Mouse (Mus musculus) small intestine, adult 10 weeks (tissue): ENCODE results near the gene Zfp488. TPM values are rescaled to one million over a fixed set of nuclear protein-coding genes. Genes with fewer than 3 reads are reported as not detected.

ENCODE experiments used
- polyA plus RNA-seq: library from polyadenylated mRNA; stranded (reverse); fragments of 350-450 nt; fragmentation: Illumina TruSeq; extraction: RNeasy Lipid Tissue Mini Kit (QIAGEN cat#74804); gene quantifications from one replicate; pipeline ENCODE4 v1.2.3, GENCODE M21; 2014; ENCODE audit warnings: low replicate concordance

The Zfp488 gene
- polyA plus RNA-seq, result not detected

GRCm38 (mm10) chr14:33978604-33979059, at the start of gene Zfp488:
Zfp488 (minus strand) TSS chr14:33978764.

DNA sequence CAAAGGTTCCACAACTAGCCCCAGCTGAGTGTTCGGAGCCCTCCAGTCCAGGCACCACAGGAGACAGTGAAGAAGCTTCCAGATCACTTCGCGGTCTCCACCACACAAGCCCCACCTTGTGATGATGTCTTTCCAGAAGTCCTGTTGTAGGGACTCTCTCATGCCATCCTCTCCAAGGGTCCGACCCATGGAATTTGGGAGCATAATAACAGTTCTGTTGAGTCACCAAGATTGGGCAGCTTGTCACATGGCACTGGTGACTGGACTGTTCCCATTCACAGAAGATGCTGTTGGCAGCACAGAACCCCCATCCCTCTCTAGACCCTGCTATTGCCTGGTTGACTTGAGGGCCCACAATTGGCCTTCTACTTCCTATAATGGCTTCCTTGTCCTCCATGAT, 37.8 kb upstream of the Zfp488 start, which contains the start of gene Gm5460:
Gene Gm5460, plus strand, starts transcription at position 378 of the 400 bp plus-strand sequence.

GRCm38 (mm10) chr14:34015063-34015462, 36.5 kb upstream of the Zfp488 start, which contains the start of gene Gm30083:
Gm30083 (minus strand) TSS chr14:34015182.

GRCm38 (mm10) chr14:33953761-33954160, 24.8 kb downstream of the Zfp488 start, which contains the start of gene Rbp3:
Rbp3 (plus strand) TSS chr14:33954003.

DNA sequence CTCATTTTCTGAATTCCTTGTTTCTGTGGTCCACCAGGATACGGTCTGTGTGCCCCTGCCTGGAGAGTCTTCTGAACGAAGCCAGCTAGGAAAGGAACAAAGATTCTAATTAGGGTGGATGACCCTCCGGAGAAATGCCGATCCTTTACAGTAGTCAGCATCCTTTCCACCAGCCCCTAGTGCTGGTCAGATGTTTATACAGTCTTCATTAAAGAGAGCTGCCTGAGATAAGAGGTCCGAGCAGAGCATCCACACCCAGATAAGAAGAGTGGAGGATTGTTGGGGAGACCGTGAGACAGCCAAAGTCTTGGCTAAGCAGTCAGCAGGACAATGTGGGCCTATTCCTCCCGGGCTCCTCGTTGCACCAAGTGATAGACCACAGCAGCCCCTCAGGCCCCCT, 37.8 kb downstream of the Zfp488 start, which contains the start of gene Gdf2:
Gene Gdf2, plus strand, starts transcription at position 301 of the 400 bp plus-strand sequence.

DNA sequence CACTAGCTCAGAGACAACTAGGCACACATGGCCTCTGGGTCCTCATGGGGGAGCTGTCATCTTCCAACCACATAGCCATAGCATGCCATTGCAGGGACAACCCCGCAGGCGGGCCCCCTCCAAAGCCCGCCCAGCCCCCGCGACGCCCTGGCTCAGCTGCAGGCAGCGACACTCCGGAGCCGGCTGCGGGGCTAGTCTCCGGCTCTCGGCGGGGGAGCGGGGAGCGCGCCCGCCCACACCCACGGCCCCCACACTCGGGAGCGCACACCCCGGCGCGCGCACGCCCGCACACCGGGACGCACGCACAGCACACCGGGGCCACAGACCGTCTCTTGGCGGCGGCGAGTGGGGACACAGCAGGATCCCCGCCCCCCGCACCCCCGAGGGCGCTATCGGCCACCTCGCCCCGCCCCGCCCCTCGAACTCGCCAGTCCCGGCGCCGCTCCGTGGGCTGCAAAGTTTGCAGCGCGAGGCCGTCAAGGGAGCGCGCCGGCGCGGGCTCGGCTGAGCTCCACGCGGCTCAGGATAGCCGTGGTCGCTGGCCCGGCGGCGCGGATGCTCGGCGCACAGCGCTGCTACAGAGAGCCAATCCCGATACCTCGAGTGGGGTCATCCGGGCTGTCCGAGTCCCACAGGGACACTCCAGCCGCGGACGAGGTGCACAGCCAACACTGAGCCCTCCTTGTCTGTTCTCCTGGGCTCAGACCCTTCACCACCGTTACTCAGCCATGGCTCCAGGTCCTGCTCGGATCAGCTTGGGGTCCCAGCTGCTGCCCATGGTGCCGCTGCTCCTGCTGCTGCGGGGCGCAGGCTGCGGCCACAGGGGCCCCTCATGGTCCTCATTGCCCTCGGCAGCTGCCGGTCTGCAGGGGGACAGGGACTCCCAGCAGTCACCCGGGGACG, 55.1 kb downstream of the Zfp488 start, which contains the start of gene Gdf10:
Gene Gdf10, plus strand, starts transcription at position 420 of the 903 bp plus-strand sequence.

Other genes starting within 250 kb of the Zfp488 start
- 0.93 TPM for gene Gdf10, start 55.2 kb downstream of the Zfp488 start, polyA plus RNA-seq
- gene Gdf2, start 37.7 kb downstream of the Zfp488 start, polyA plus RNA-seq, result not detected
- not detected for gene Rbp3, start 24.8 kb downstream of the Zfp488 start, polyA plus RNA-seq
- gene Gm30083, start 36.4 kb upstream of the Zfp488 start, polyA plus RNA-seq, result not detected
- not detected for gene Gm5460, start 38.0 kb upstream of the Zfp488 start, polyA plus RNA-seq
- not detected for gene Antxrl, start 73.9 kb upstream of the Zfp488 start, polyA plus RNA-seq
- gene Anxa8, start 107.2 kb upstream of the Zfp488 start, polyA plus RNA-seq, result not detected
- not detected for gene A630023A22Rik, start 124.0 kb upstream of the Zfp488 start, polyA plus RNA-seq
- gene Npy4r, start 173.7 kb upstream of the Zfp488 start, polyA plus RNA-seq, result not detected
- 0.04 TPM for gene Gprin2, start 222.9 kb upstream of the Zfp488 start, polyA plus RNA-seq
- gene Syt15, start 240.8 kb upstream of the Zfp488 start, polyA plus RNA-seq, result 0.48 TPM